Mouse (Mus musculus) c-Kit-negative CD71-positive TER-119-positive erythroid progenitor cells, embryonic 14.5 days (primary cell): ENCODE data around the gene Vmn2r26.
"Not testable (repeated sequence)": the region's sequence is repeated elsewhere in the genome, so short reads cannot be mapped to it uniquely, and the experiment has no call there.

Experiments used
- DNase-seq: peaks from one replicate; pipeline ENCODE4 v3.0.0-alpha.2; 2013; ENCODE audit warnings: low read depth, low spot score

Vmn2r26 gene

DNA sequence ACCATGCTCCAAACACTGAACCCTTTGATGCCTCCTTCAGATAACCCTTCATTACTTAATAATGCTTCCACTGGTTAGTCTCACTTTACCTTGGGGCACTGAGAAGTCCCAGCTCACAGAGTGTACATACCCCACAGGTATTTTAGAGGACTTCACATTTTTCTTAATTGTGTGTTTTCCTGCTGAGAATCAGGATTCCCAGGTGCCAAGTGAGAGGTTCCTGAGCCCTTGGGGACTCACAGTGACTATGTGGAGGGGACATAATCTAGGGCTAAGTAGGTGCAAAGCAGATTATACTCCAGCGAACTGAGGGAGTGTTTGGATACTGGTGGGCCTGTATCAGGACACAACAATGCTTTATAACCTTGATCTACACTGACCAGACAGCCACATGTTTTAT, at the start of gene Vmn2r26:
TSS of gene Vmn2r26 (plus strand) at position 301 of the 400 bp plus-strand sequence.
- not testable (repeated sequence) for DNase-seq

DNA sequence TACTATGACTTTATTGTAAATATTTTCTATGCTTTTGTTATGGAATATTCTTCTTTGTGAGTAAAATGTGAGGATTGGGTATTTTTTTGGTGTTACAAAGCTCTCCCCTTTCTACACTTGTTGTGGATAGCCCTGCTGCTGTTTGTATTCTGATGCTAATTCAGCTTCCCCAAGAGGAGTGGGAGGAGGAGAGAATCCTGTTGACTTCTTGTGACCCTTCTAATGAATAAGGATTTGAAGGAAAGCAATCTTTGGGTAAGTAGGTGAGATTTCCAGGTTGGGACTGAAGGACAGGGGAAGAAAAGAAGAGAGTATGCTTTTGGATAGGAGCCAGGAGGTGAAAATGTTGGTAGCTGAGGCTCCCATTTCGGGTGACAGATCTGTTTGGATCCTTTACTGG, 3.5 kb upstream of the Vmn2r26 start:
- no peak for DNase-seq

DNA sequence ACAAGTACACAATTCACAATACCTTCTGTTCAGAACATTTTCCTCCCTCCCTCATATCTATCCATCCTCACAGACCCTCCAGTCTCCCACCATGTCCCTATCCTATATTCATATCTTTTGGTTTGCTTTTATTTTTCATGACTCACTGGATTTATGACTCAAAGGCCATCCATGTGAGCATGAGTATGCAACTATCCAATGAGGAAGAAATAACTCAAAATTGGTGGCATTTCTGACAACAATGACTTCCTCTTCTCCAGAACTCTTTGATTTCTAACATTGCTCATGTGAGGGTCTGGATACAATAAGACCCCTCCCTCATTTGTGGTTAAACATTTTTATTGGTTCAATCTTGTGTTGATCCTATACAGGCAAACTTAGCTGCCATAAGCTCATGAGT, 24.0 kb downstream of the Vmn2r26 start:
- DNase-seq: no peak

DNA sequence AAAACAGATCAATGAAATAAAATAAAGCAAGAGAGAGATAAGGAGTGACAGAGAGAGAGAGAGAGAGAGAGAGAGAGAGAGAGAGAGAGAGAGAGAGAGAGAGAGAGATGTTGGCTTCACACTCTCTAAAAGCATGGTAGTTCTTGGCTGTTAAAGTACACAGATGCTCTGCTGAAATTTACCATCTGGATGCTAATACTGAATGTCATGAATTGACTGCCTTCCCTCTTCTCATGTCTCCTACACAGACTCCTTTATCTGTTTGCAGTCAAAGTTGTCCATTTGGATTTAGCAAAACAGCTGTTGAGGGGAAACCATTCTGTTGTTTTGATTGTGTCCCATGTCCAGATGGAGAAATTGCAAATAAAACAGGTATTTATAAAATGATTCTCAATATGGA, 29.2 kb downstream of the Vmn2r26 start:
- DNase-seq: not testable (repeated sequence)

DNA sequence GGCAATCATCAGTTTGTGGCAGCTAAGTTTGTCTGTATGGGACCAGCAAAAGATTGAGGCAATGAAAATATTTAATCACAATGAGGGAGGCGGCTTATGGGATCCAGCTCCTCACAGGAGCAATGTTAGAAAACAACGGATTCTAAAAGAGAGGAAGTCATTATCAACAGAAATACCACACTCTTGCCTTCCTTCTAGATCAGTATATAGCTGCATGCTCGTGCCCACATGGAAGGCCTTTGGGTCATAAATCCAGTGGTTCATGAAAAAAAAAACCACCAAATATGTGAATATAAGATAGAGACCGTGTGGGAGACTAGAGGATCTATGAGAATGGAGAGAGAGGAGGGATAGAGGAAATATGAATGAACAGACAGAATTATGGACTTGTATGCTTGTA, 78.0 kb downstream of the Vmn2r26 start:
- DNase-seq: no peak
